Mouse (Mus musculus) adipose tissue, adult 10 weeks (tissue): ENCODE data around the gene Chil6. TPM values are rescaled to one million over a fixed set of nuclear protein-coding genes. Genes with fewer than 3 reads are reported as not detected.

Experiments used
- polyA plus RNA-seq: library from polyadenylated mRNA; stranded (reverse); fragments of 350-450 nt; fragmentation: Illumina TruSeq; extraction: RNeasy Lipid Tissue Mini Kit (QIAGEN cat#74804); gene quantifications from one replicate; pipeline ENCODE4 v1.2.3, GENCODE M21; 2014; ENCODE audit warnings: low read depth, low replicate concordance

Gene Chil6
- polyA plus RNA-seq: not detected

DNA sequence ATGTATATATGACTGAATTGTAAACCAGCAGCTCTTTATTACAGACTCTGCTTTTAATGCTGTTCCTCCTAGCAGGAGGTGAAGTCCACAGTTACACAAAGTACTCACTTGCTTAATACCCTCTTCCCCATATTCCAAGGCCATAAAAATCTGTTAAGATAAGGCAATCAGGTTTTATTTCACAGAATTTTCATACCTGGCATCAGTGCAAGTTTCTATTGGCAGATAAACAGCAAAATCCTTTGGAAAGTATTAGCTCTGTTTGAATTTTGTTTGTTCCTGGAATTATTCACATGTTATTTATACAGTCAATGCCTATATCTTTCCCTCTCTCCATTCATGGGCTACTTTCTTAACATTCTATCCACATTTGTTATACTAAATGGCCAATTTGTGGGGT is at the start of gene Chil6:
Gene Chil6 (minus strand): TSS at position 101 of the 400 bp plus-strand sequence.

Other genes with a start within 250 kb of the Chil6 start
- gene Chil3, start 238.6 kb downstream of the Chil6 start, polyA plus RNA-seq: 0.86 TPM
- gene Chil4, start 186.7 kb downstream of the Chil6 start, polyA plus RNA-seq: not detected
- gene Dennd2d, start 76.2 kb upstream of the Chil6 start, polyA plus RNA-seq: 19.7 TPM
- gene Dram2, start 141.6 kb upstream of the Chil6 start, polyA plus RNA-seq: 82.2 TPM
- gene Cept1, start 141.6 kb upstream of the Chil6 start, polyA plus RNA-seq: 43.9 TPM